In genomic region chr1:78167577-78168286, GRCm38 (mm10) we compare ENCODE assay signal across 19 mouse cellular contexts. TPM values are rescaled to one million over a fixed set of nuclear protein-coding genes. Genes with fewer than 3 reads are reported as not detected.
A peak's percentile ranks its signal among the peaks of the same experiment; 100 is the strongest.
DNase-seq lines count a peak whose midpoint lies in the region; ATAC-seq lines count a peak whose summit lies in the region.
"Had no signal": no experiment of that assay in that cellular context is flagged by ENCODE, and none has a peak within 500 bp of the region (broad histone marks: within the 10 kb centered on the region; RNA-seq: fewer than 3 reads in every experiment).

No protein-coding gene starts in this region.

- peaks cover 3% of the 10 kb centered on the region for H3K4me1 ChIP-seq in embryonic facial prominence, embryonic 11.5 days (ENCODE audit: control insufficient read depth, insufficient read depth, low read length)
- peaks cover 91% of the 10 kb centered on the region for H3K4me1 ChIP-seq in hindbrain, embryonic 10.5 days (replicated peaks)
- H3K4me1 ChIP-seq in midbrain, embryonic 12.5 days, result peaks cover 59% of the 10 kb centered on the region
- H3K4me1 ChIP-seq: heart, embryonic 15.5 days; stomach, embryonic 15.5 days had no signal

- H3K27ac ChIP-seq in embryonic facial prominence, embryonic 11.5 days (replicated peaks; ENCODE audit: low read depth, low read length), result no peak overlapping the region
- peak overlapping the region; percentile 77; the same call in 1 of the 2 replicates for H3K27ac ChIP-seq in hindbrain, embryonic 10.5 days
- peak overlapping the region; percentile 66 for H3K27ac ChIP-seq in midbrain, embryonic 12.5 days (replicated peaks)
- H3K27ac ChIP-seq: heart, embryonic 15.5 days; limb, embryonic 12.5 days; stomach, embryonic 15.5 days had no signal

- no peak overlapping the region for H3K9ac ChIP-seq in embryonic facial prominence, embryonic 11.5 days (replicated peaks; ENCODE audit: low read length)
- H3K9ac ChIP-seq in midbrain, embryonic 12.5 days (replicated peaks), result no peak overlapping the region
- H3K9ac ChIP-seq: heart, embryonic 15.5 days; limb, embryonic 12.5 days; liver, postnatal 0 days; stomach, embryonic 15.5 days had no signal

- peak; percentile 38 for DNase-seq in ZHBTc4 (ENCODE audit: low read depth, low spot score)
- DNase-seq in embryonic facial prominence, embryonic 11.5 days (ENCODE audit: low spot score), result no peak
- DNase-seq in hindbrain, embryonic 10.5 days (ENCODE audit: low spot score), result peak; percentile 63
- DNase-seq in ovary, postnatal 14 days (ENCODE audit: low spot score), result no peak
- DNase-seq in adrenal gland, adult 18-20 months (ENCODE audit: low spot score in 2 of 2), result no peak
- no peak for DNase-seq in heart, postnatal 10 days
- no peak for DNase-seq in lung, postnatal 10 days
- DNase-seq: gastrocnemius, postnatal 14 days; kidney, postnatal 36 days; liver, postnatal 0 days; thymus, postnatal 14 days had no signal

- 18% methylated on average over 18 of the region's 18 CpGs for WGBS in embryonic facial prominence, embryonic 11.5 days
- WGBS in hindbrain, embryonic 10.5 days, result 16% methylated on average over 18 of the region's 18 CpGs
- 5% methylated on average over 18 of the region's 18 CpGs for WGBS in midbrain, embryonic 12.5 days

- ATAC-seq in embryonic facial prominence, embryonic 11.5 days (replicated peaks; ENCODE audit: insufficient number of reproducible peaks, low FRiP score, low TSS enrichment, low read depth), result peak; percentile 63
- peak; percentile 90 for ATAC-seq in midbrain, embryonic 12.5 days (ENCODE audit: low FRiP score, low read depth)
- ATAC-seq: intestine, embryonic 16.5 days; liver, postnatal 0 days had no signal

- intact Hi-C loops in heart, postnatal 10 days (cut with DNase I), result no loop called here

- no peaks in the 10 kb centered on the region for H3K9me3 ChIP-seq in embryonic facial prominence, embryonic 11.5 days (replicated peaks; ENCODE audit: control insufficient read depth, low read length)
- no peaks in the 10 kb centered on the region for H3K9me3 ChIP-seq in hindbrain, embryonic 10.5 days
- no peaks in the 10 kb centered on the region for H3K9me3 ChIP-seq in midbrain, embryonic 12.5 days
- H3K9me3 ChIP-seq: heart, embryonic 15.5 days; limb, embryonic 12.5 days; stomach, embryonic 15.5 days had no signal

- no peak overlapping the region for H3K4me2 ChIP-seq in embryonic facial prominence, embryonic 11.5 days (ENCODE audit: low read depth, low read length)
- H3K4me2 ChIP-seq in midbrain, embryonic 12.5 days (replicated peaks), result peak overlapping the region; percentile 4
- H3K4me2 ChIP-seq: heart, embryonic 15.5 days; limb, embryonic 12.5 days; stomach, embryonic 15.5 days had no signal

- H3K36me3 ChIP-seq in embryonic facial prominence, embryonic 11.5 days (replicated peaks; ENCODE audit: control insufficient read depth, insufficient read depth, low read depth, low read length), result no peaks in the 10 kb centered on the region
- peaks cover 18% of the 10 kb centered on the region; the same call in 1 of the 2 replicates for H3K36me3 ChIP-seq in hindbrain, embryonic 10.5 days
- no peaks in the 10 kb centered on the region for H3K36me3 ChIP-seq in midbrain, embryonic 12.5 days
- H3K36me3 ChIP-seq: heart, embryonic 15.5 days; limb, embryonic 12.5 days; stomach, embryonic 15.5 days had no signal

- H3K27me3 ChIP-seq in embryonic facial prominence, embryonic 11.5 days (ENCODE audit: control insufficient read depth, insufficient read depth, low read length), result peaks cover 15% of the 10 kb centered on the region
- peaks cover 98% of the 10 kb centered on the region for H3K27me3 ChIP-seq in hindbrain, embryonic 10.5 days (ENCODE audit: insufficient read depth, poor library complexity, severe bottlenecking)
- H3K27me3 ChIP-seq in midbrain, embryonic 12.5 days, result peaks cover 87% of the 10 kb centered on the region

- H3K4me3 ChIP-seq in embryonic facial prominence, embryonic 11.5 days (ENCODE audit: low read depth, low read length), result no peak overlapping the region
- H3K4me3 ChIP-seq in hindbrain, embryonic 10.5 days, result 0 out of 2 replicates have a peak overlapping the region, but pooled peaks have one; percentile 2
- no peak overlapping the region for H3K4me3 ChIP-seq in midbrain, embryonic 12.5 days
- H3K4me3 ChIP-seq: heart, embryonic 15.5 days; limb, embryonic 12.5 days; stomach, embryonic 15.5 days had no signal

RNA-seq across cellular contexts. Expression of gene Pax3, which starts 29.2 kb away (rescaled TPM):
- polyA plus RNA-seq in embryonic facial prominence, embryonic 11.5 days (2014; fragmentation: Nextera tagmentation; extraction: Ambion mirVana), result 16.2 and 17.3 TPM in 2 replicates
- polyA plus RNA-seq in hindbrain, embryonic 10.5 days (2016; fragmentation: Nextera tagmentation; extraction: Ambion mirVana), result 47.6 and 54.6 TPM in 2 replicates
- 53.6 and 61.9 TPM in 2 replicates for polyA plus RNA-seq in midbrain, embryonic 12.5 days (2016; fragmentation: Nextera tagmentation; extraction: Ambion mirVana)
- not detected for total RNA-seq in adrenal gland, adult 18-20 months (2021)
- under 1 TPM in 1 of 2 experiments, not detected in 1; 0.15 TPM for total RNA-seq in heart, postnatal 10 days (2021)
- total RNA-seq: common myeloid progenitor, adult 5-6 weeks; gastrocnemius, postnatal 14 days; megakaryocyte progenitor cell, adult 5-6 weeks; MEL had no signal
- polyA plus RNA-seq: intestine, embryonic 16.5 days; liver, postnatal 0 days had no signal

Comparison
In these comparisons a context has a peak if more than half of its experiments do, and no peak if none do; other contexts are left out.
1. DNase-seq: peak in ZHBTc4 (single experiment) and hindbrain, embryonic 10.5 days (single experiment); none in embryonic facial prominence, embryonic 11.5 days (single experiment), ovary, postnatal 14 days (single experiment), adrenal gland, adult 18-20 months (0 of 2), heart, postnatal 10 days (0 of 2) and lung, postnatal 10 days (single experiment).